Mouse (Mus musculus): ENCODE measurements around the gene Atp6ap2. TPM values are rescaled to one million over a fixed set of nuclear protein-coding genes. Genes with fewer than 3 reads are reported as not detected.
A peak's percentile ranks its signal among the peaks of the same experiment; 100 is the strongest.

Gene Atp6ap2
- total RNA-seq, 1 experiment: 67.0 TPM

GRCm38 (mm10) chrX:12625131-12625530 is 37.5 kb downstream of the Atp6ap2 start:
- H3K4me1 ChIP-seq (ENCODE audit: control insufficient read depth in 2 of 2, insufficient read depth in 2 of 2, low read length in 2 of 2, poor library complexity in 1 of 2): 0 out of 4 replicates have a peak, but pooled peaks cover 0 to 2% of the 10 kb centered on the region in 2 experiments
- H3K9me3 ChIP-seq (ENCODE audit: control insufficient read depth, insufficient read depth, low read depth, low read length): no peaks in the 10 kb centered on the region
- DNase-seq (ENCODE audit: low read depth, low spot score): no peak
- in situ Hi-C loops (cut with MboI; ENCODE audit: low sequenced_read_pairs in 2 of 2, unreplicated experiment in 2 of 2): no loop called here
- no peaks in the 10 kb centered on the region for H3K36me3 ChIP-seq (ENCODE audit: control insufficient read depth, insufficient read depth, low read length, poor library complexity, severe bottlenecking)
- TF ChIP-seq HCFC1 (IDR thresholded peaks at IDR 0.05; ENCODE audit: borderline replicate concordance, insufficient read depth, low read length) (no peak), CHD2 (IDR thresholded peaks at IDR 0.05; ENCODE audit: low read depth, low read length) (no peak), MAFK (IDR thresholded peaks at IDR 0.05; ENCODE audit: insufficient read depth, low read depth, low read length) (no peak), ZNF384 (IDR thresholded peaks at IDR 0.05; ENCODE audit: low read depth, low read length) (no peak), ZC3H11A (IDR thresholded peaks at IDR 0.05; ENCODE audit: borderline replicate concordance, low read depth, low read length) (no peak)
- no peak overlapping the region; the same call in 1 of the 2 replicates for H3K27ac ChIP-seq (ENCODE audit: insufficient read depth, low read depth, low read length, poor library complexity, severe bottlenecking)
- H3K4me3 ChIP-seq (ENCODE audit: insufficient read depth in 1 of 2, low read depth in 1 of 2, low read length in 2 of 2, poor library complexity in 1 of 2, severe bottlenecking in 1 of 2): no peak overlapping the region
- H3K9ac ChIP-seq (ENCODE audit: insufficient read depth, low read depth, low read length, poor library complexity, severe bottlenecking): no peak overlapping the region

GRCm38 (mm10) chrX:12644976-12645375 is 57.4 kb downstream of the Atp6ap2 start:
- no peaks in the 10 kb centered on the region for H3K36me3 ChIP-seq (ENCODE audit: control insufficient read depth, insufficient read depth, low read length, poor library complexity, severe bottlenecking)
- H3K9ac ChIP-seq (ENCODE audit: insufficient read depth, low read depth, low read length, poor library complexity, severe bottlenecking): no peak overlapping the region
- no peaks in the 10 kb centered on the region for H3K4me1 ChIP-seq (ENCODE audit: control insufficient read depth in 2 of 2, insufficient read depth in 2 of 2, low read length in 2 of 2, poor library complexity in 1 of 2)
- no peak for DNase-seq (ENCODE audit: low read depth, low spot score)
- in situ Hi-C loops (cut with MboI; ENCODE audit: low sequenced_read_pairs in 2 of 2, unreplicated experiment in 2 of 2): no loop called here
- H3K9me3 ChIP-seq (ENCODE audit: control insufficient read depth, insufficient read depth, low read depth, low read length): no peaks in the 10 kb centered on the region
- no peak overlapping the region for H3K27ac ChIP-seq (ENCODE audit: insufficient read depth, low read depth, low read length, poor library complexity, severe bottlenecking)
- no peak overlapping the region for H3K4me3 ChIP-seq (ENCODE audit: insufficient read depth in 1 of 2, low read depth in 1 of 2, low read length in 2 of 2, poor library complexity in 1 of 2, severe bottlenecking in 1 of 2)
- no peak for TF ChIP-seq MAFK (IDR thresholded peaks at IDR 0.05; ENCODE audit: insufficient read depth, low read depth, low read length)
- no peak for TF ChIP-seq HCFC1 (IDR thresholded peaks at IDR 0.05; ENCODE audit: borderline replicate concordance, insufficient read depth, low read length)
- no peak for TF ChIP-seq ZNF384 (IDR thresholded peaks at IDR 0.05; ENCODE audit: low read depth, low read length)
- TF ChIP-seq ZC3H11A (IDR thresholded peaks at IDR 0.05; ENCODE audit: borderline replicate concordance, low read depth, low read length): no peak
- TF ChIP-seq CHD2 (IDR thresholded peaks at IDR 0.05; ENCODE audit: low read depth, low read length): no peak

- Histone ChIP-seq H3K4me1 (ENCODE audit: control insufficient read depth in 2 of 2, insufficient read depth in 2 of 2, low read length in 2 of 2, poor library complexity in 1 of 2) (no peaks in the 10 kb centered on the region), H3K9me3 (ENCODE audit: control insufficient read depth, insufficient read depth, low read depth, low read length) (no peaks in the 10 kb centered on the region), H3K9ac (ENCODE audit: insufficient read depth, low read depth, low read length, poor library complexity, severe bottlenecking) (no peak overlapping the region), H3K4me3 (ENCODE audit: insufficient read depth in 1 of 2, low read depth in 1 of 2, low read length in 2 of 2, poor library complexity in 1 of 2, severe bottlenecking in 1 of 2) (no peak overlapping the region), H3K36me3 (ENCODE audit: control insufficient read depth, insufficient read depth, low read length, poor library complexity, severe bottlenecking) (no peaks in the 10 kb centered on the region), H3K27ac (ENCODE audit: insufficient read depth, low read depth, low read length, poor library complexity, severe bottlenecking) (no peak overlapping the region)
- in situ Hi-C loops (cut with MboI; ENCODE audit: low sequenced_read_pairs in 2 of 2, unreplicated experiment in 2 of 2): no loop called here
- no peak for DNase-seq (ENCODE audit: low read depth, low spot score)
- no peak for TF ChIP-seq MAFK (IDR thresholded peaks at IDR 0.05; ENCODE audit: insufficient read depth, low read depth, low read length)
- TF ChIP-seq CHD2 (IDR thresholded peaks at IDR 0.05; ENCODE audit: low read depth, low read length): no peak
- TF ChIP-seq ZNF384 (IDR thresholded peaks at IDR 0.05; ENCODE audit: low read depth, low read length): no peak
- TF ChIP-seq ZC3H11A (IDR thresholded peaks at IDR 0.05; ENCODE audit: borderline replicate concordance, low read depth, low read length): no peak
- TF ChIP-seq HCFC1 (IDR thresholded peaks at IDR 0.05; ENCODE audit: borderline replicate concordance, insufficient read depth, low read length): no peak
Observed at GRCm38 (mm10) chrX:12645531-12646304, 58.1 kb downstream of the Atp6ap2 start.

GRCm38 (mm10) chrX:12651906-12652305 is 64.3 kb downstream of the Atp6ap2 start:
- H3K9me3 ChIP-seq (ENCODE audit: control insufficient read depth, insufficient read depth, low read depth, low read length): no peaks in the 10 kb centered on the region
- H3K9ac ChIP-seq (ENCODE audit: insufficient read depth, low read depth, low read length, poor library complexity, severe bottlenecking): peak overlapping the region; percentile 73
- H3K36me3 ChIP-seq (ENCODE audit: control insufficient read depth, insufficient read depth, low read length, poor library complexity, severe bottlenecking): peaks cover 2% of the 10 kb centered on the region; the same call in 1 of the 2 replicates
- TF ChIP-seq ZC3H11A (IDR thresholded peaks at IDR 0.05; ENCODE audit: borderline replicate concordance, low read depth, low read length) (no peak), ZNF384 (IDR thresholded peaks at IDR 0.05; ENCODE audit: low read depth, low read length) (no peak), CHD2 (IDR thresholded peaks at IDR 0.05; ENCODE audit: low read depth, low read length) (no peak), MAFK (IDR thresholded peaks at IDR 0.05; ENCODE audit: insufficient read depth, low read depth, low read length) (no peak), HCFC1 (IDR thresholded peaks at IDR 0.05; ENCODE audit: borderline replicate concordance, insufficient read depth, low read length) (peak; percentile 42; the same call in 1 of the 2 replicates)
- no peak for DNase-seq (ENCODE audit: low read depth, low spot score)
- H3K4me3 ChIP-seq (ENCODE audit: insufficient read depth in 1 of 2, low read depth in 1 of 2, low read length in 2 of 2, poor library complexity in 1 of 2, severe bottlenecking in 1 of 2): peak overlapping the region; percentile 61
- no peaks in the 10 kb centered on the region for H3K4me1 ChIP-seq (ENCODE audit: control insufficient read depth in 2 of 2, insufficient read depth in 2 of 2, low read length in 2 of 2, poor library complexity in 1 of 2)
- H3K27ac ChIP-seq (ENCODE audit: insufficient read depth, low read depth, low read length, poor library complexity, severe bottlenecking): no peak overlapping the region
- in situ Hi-C loops (cut with MboI; ENCODE audit: low sequenced_read_pairs in 2 of 2, unreplicated experiment in 2 of 2): no loop called here

Measured in ES-E14 (cell line).